Comparison of ENCODE assay signal across 10 mouse cellular contexts in genomic region chr11:79669947-79670346, GRCm38 (mm10).
DNase-seq lines count a peak whose midpoint lies in the region; ATAC-seq lines count a peak whose summit lies in the region.
"Had no signal": no experiment of that assay in that cellular context is flagged by ENCODE, and none has a peak within 500 bp of the region (broad histone marks: within the 10 kb centered on the region; RNA-seq: fewer than 3 reads in every experiment).

No protein-coding gene starts in this region.

- no peak overlapping the region for H3K9ac ChIP-seq in limb, embryonic 13.5 days
- H3K9ac ChIP-seq: heart, embryonic 13.5 days; midbrain, embryonic 12.5 days had no signal

- H3K4me2 ChIP-seq in limb, embryonic 13.5 days (replicated peaks) = peak overlapping the region; percentile 37
- H3K4me2 ChIP-seq: heart, embryonic 13.5 days; midbrain, embryonic 12.5 days had no signal

- H3K9me3 ChIP-seq in limb, embryonic 13.5 days = no peaks in the 10 kb centered on the region
- H3K9me3 ChIP-seq: heart, embryonic 13.5 days; midbrain, embryonic 12.5 days had no signal

- whole genome bisulfite sequencing in limb, embryonic 13.5 days = 1% methylated on average over 3 of the region's 3 CpGs

- peak; percentile 28 for DNase-seq in kidney, adult 9 months
- no peak for DNase-seq in kidney, postnatal 36 days
- peak; percentile 37 for DNase-seq in 416B (ENCODE audit: low read depth)
- DNase-seq in embryo, embryonic 9.5 days (ENCODE audit: extremely low spot score) = peak; percentile 35
- no peak for DNase-seq in spleen, postnatal 36 days (ENCODE audit: low spot score in 2 of 2)
- no peak for DNase-seq in adrenal gland, postnatal 10 days
- DNase-seq in left cerebral cortex, postnatal 36 days (ENCODE audit: low spot score in 2 of 2) = no peak

- peaks cover 71% of the 10 kb centered on the region for H3K4me1 ChIP-seq in limb, embryonic 13.5 days

- no peak overlapping the region for H3K4me3 ChIP-seq in limb, embryonic 13.5 days
- H3K4me3 ChIP-seq: heart, embryonic 13.5 days; midbrain, embryonic 12.5 days had no signal

- intact Hi-C loops in left cerebral cortex, postnatal 36 days (cut with DNase I) = no loop called here

- peak overlapping the region; percentile 96 for H3K27ac ChIP-seq in limb, embryonic 13.5 days
- H3K27ac ChIP-seq: heart, embryonic 13.5 days; midbrain, embryonic 12.5 days had no signal

- ATAC-seq in limb, embryonic 13.5 days (ENCODE audit: low FRiP score, low read depth) = peak; percentile 10; the same call in 1 of the 2 replicates

- H3K36me3 ChIP-seq in limb, embryonic 13.5 days = peaks cover 4% of the 10 kb centered on the region
- H3K36me3 ChIP-seq: heart, embryonic 13.5 days; midbrain, embryonic 12.5 days had no signal

- H3K27me3 ChIP-seq in limb, embryonic 13.5 days = no peaks in the 10 kb centered on the region
- H3K27me3 ChIP-seq: heart, embryonic 13.5 days; midbrain, embryonic 12.5 days had no signal

Comparison
In these comparisons a context has a peak if more than half of its experiments do, and no peak if none do; other contexts are left out.
1. DNase-seq: peak in kidney, adult 9 months (single experiment), 416B (single experiment) and embryo, embryonic 9.5 days (single experiment); none in kidney, postnatal 36 days (0 of 2), spleen, postnatal 36 days (0 of 2), adrenal gland, postnatal 10 days (single experiment) and left cerebral cortex, postnatal 36 days (0 of 2).